In the genomic region with DNA sequence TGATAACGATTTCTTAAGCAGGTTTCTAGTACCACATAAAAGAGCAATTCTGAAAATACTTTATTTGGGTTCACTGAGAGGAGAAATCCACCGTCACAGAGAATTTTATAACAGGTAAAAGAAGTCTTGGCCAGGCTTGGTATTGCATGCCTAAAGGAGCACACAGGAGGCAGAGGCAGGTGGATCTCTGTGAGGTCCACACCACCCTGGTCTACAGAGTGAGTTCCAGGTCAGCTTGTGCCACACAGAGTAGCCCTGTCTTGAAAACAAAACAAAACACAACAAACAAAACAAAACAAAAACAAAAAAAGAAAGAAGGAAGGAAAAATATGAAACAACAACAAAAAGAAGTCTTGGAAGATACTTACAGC, we compare ENCODE assay signal across 20 mouse cellular contexts.
"Had no signal": no experiment of that assay in that cellular context is flagged by ENCODE, and none has a peak within 500 bp of the region (broad histone marks: within the 10 kb centered on the region; RNA-seq: fewer than 3 reads in every experiment).

No protein-coding gene starts in this region.

- DNase-seq: liver, postnatal 0 days; lung, adult 2 months; lung, postnatal 14 days; lung, postnatal 36 days; right cerebral cortex, postnatal 14 days; spleen, adult 18-20 months; thymus, adult 18-20 months; thymus, postnatal 14 days; thymus, postnatal 36 days had no signal

- H3K4me3 ChIP-seq: liver, embryonic 15.5 days; lung, embryonic 15.5 days; megakaryocyte, embryonic 14.5 days; midbrain, embryonic 13.5 days; midbrain, embryonic 15.5 days; myocyte; neural tube, embryonic 13.5 days; neural tube, embryonic 15.5 days had no signal

- H3K9me3 ChIP-seq: liver, embryonic 15.5 days; lung, embryonic 15.5 days; midbrain, embryonic 15.5 days; neural tube, embryonic 13.5 days; neural tube, embryonic 15.5 days had no signal

- H3K4me2 ChIP-seq: liver, embryonic 15.5 days; lung, embryonic 15.5 days; midbrain, embryonic 11.5 days; midbrain, embryonic 13.5 days; midbrain, embryonic 15.5 days; neural tube, embryonic 13.5 days; neural tube, embryonic 15.5 days had no signal

- H3K36me3 ChIP-seq: liver, embryonic 15.5 days; lung, embryonic 15.5 days; midbrain, embryonic 13.5 days; midbrain, embryonic 15.5 days; neural tube, embryonic 13.5 days; neural tube, embryonic 15.5 days had no signal

- H3K27ac ChIP-seq: liver, embryonic 15.5 days; lung, embryonic 15.5 days; macrophage; midbrain, embryonic 13.5 days; midbrain, embryonic 15.5 days; neural tube, embryonic 13.5 days; neural tube, embryonic 15.5 days had no signal

- ATAC-seq: liver, postnatal 0 days; lung, postnatal 0 days; midbrain, embryonic 13.5 days; midbrain, embryonic 15.5 days had no signal

- H3K27me3 ChIP-seq: liver, embryonic 15.5 days; lung, embryonic 15.5 days; midbrain, embryonic 13.5 days; midbrain, embryonic 15.5 days; neural tube, embryonic 13.5 days; neural tube, embryonic 15.5 days had no signal

- H3K9ac ChIP-seq: liver, embryonic 15.5 days; liver, postnatal 0 days; lung, embryonic 15.5 days; midbrain, embryonic 13.5 days; midbrain, embryonic 15.5 days; neural tube, embryonic 13.5 days; neural tube, embryonic 15.5 days had no signal

- H3K4me1 ChIP-seq: liver, embryonic 15.5 days; lung, embryonic 15.5 days; megakaryocyte, embryonic 14.5 days; midbrain, embryonic 13.5 days; midbrain, embryonic 15.5 days; neural tube, embryonic 13.5 days; neural tube, embryonic 15.5 days had no signal
